Mouse (Mus musculus) testis, adult 10 weeks (tissue): ENCODE results near the gene Cst3. TPM values are rescaled to one million over a fixed set of nuclear protein-coding genes. Genes with fewer than 3 reads are reported as not detected.

Source experiments
- polyA plus RNA-seq: library from polyadenylated mRNA; stranded (reverse); fragments of 350-450 nt; fragmentation: Illumina TruSeq; extraction: RNeasy Lipid Tissue Mini Kit (QIAGEN cat#74804); gene quantifications from one replicate; pipeline ENCODE4 v1.2.3, GENCODE M21; 2014; ENCODE audit warnings: low read depth, low replicate concordance

Cst3 gene
- 22.5 TPM for polyA plus RNA-seq

DNA sequence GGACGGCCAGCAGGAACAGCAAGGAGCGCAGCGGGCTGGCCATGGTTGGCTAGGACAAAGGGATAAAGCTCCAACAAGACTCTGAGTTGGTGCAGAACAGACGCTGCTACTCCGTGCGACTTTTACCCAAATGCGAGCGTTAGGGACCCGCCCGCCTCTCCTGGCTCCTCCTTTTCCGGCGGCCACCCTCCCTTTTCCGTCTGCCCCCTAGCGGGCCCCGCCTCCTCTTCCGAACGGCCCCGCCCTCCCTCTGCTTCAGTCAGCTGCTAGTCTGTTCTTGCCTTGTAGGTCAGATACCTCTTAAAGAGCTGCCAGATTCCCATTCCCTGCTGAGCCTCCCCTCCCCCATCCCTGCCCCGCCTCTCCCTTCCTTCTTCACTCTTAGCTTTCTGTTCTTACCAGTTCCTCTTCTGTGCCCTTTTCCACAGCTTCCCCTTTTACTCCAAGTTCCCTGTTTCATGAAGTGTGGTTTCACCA, at the start of gene Cst3:
TSS of gene Cst3 (minus strand) at position 358 of the 477 bp plus-strand sequence.

DNA sequence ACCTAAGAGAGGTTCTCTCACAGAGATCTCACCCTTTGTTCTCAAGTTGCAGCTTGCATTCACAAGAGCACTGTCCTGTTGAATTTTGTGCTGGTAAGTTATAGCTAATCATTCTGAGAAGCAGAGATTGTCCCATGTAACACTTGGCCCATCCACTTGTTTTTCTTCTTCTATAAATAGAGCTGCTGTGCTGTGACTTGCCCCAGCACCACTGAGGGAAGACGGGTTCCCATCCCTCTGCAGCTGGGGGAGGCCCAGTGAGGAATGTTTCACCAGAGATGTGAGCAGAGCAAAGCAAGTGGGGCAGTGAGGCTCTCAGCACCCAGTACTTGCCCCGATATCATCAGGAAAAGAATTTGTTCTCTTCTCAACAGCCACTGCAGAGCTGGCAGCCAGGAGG, 10.5 kb downstream of the Cst3 start, which contains the start of gene 9230104L09Rik:
TSS of gene 9230104L09Rik (minus strand) at position 73 of the 400 bp plus-strand sequence.

DNA sequence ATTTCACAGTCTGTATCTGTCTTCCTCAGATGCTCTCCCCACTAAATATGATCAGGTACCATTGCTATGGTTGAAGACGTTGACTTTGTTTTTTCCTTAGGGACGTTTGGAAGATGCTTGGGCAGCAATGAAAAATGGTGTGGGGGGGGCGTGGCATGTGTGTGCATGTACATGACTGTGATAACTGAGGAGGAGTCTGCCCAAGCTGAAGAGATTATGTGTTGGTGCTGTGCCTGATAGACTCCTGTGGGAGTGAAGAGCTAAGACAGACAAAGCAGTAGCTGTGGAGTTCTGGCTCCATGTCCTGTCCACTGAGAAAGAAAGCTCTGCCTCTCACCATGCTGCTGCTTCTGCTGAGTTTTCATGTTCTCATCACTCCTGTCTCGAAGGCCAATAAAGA, 40.6 kb downstream of the Cst3 start, which contains the start of gene Cst9:
TSS of gene Cst9 (plus strand) at position 236 of the 400 bp plus-strand sequence.

Other genes with a start within 250 kb of the Cst3 start
- 44.3 TPM for gene Nxt1, start 203.1 kb downstream of the Cst3 start, polyA plus RNA-seq
- gene Gzf1, start 194.7 kb downstream of the Cst3 start, polyA plus RNA-seq, result 24.6 TPM
- 3.0 TPM for gene Napb, start 143.2 kb downstream of the Cst3 start, polyA plus RNA-seq
- gene Cstl1, start 125.3 kb downstream of the Cst3 start, polyA plus RNA-seq, result 160 TPM
- 0.56 TPM for gene Cst11, start 104.2 kb downstream of the Cst3 start, polyA plus RNA-seq
- 61.1 TPM for gene 8030411F24Rik, start 93.7 kb downstream of the Cst3 start, polyA plus RNA-seq
- gene Cst12, start 86.3 kb downstream of the Cst3 start, polyA plus RNA-seq, result 377 TPM
- gene Cst8, start 76.9 kb downstream of the Cst3 start, polyA plus RNA-seq, result 1,021 TPM
- 338 TPM for gene Cst13, start 55.6 kb downstream of the Cst3 start, polyA plus RNA-seq
- gene Cst9, start 40.5 kb downstream of the Cst3 start, polyA plus RNA-seq, result 758 TPM
- gene 9230104L09Rik, start 10.7 kb downstream of the Cst3 start, polyA plus RNA-seq, result 84.1 TPM
- gene Gm1330, start 127.6 kb upstream of the Cst3 start, polyA plus RNA-seq, result not detected
- gene Gm10750, start 141.5 kb upstream of the Cst3 start, polyA plus RNA-seq, result 0.91 TPM